Mouse (Mus musculus) ovary, postnatal 10 days (tissue): Measurements from ENCODE around the gene Rtbdn.

Experiments
- DNase-seq: peaks from one replicate; pipeline ENCODE4 v3.0.0; 2022; ENCODE audit warnings: low spot score

Rtbdn gene

DNA sequence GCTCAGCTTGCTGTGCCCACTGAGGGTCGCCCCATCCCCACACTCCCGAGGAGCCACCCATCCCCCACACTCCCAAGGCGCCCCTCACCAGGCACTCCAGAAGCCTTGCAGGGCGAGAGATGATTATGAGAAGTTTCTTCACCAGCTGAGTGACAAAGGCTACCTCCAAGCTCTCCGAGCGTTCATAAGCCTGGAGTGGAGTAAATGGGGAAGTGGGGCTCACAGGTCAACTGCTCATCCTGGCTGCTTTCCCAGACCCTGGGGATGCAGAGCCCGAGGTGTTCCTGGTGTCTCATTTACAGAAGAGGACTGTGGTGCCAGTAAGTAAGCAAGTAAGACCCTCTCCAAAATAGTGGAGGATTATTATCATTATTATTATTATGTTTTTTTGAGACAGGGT lies 21.2 kb upstream of the Rtbdn start:
- DNase-seq, result no peak

DNA sequence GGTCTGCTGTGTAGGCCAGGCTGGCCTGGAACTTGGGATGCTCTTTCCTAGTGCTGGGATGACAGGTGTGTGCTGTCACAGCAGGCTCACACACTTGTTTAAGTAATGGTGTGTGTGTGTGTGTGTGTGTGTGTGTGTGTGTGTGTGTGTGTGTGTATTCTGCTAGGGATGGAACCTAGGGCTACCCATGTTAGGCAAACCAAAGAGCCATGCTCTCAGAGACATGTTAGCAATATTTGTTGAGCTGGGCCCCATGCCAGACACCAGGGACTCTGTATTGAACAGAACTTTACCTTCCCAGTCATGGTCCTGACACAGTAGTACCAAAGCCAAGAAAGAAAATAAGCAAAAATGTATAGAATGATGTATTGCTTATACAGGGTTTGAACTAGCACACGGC lies 19.3 kb upstream of the Rtbdn start:
- DNase-seq, result no peak

DNA sequence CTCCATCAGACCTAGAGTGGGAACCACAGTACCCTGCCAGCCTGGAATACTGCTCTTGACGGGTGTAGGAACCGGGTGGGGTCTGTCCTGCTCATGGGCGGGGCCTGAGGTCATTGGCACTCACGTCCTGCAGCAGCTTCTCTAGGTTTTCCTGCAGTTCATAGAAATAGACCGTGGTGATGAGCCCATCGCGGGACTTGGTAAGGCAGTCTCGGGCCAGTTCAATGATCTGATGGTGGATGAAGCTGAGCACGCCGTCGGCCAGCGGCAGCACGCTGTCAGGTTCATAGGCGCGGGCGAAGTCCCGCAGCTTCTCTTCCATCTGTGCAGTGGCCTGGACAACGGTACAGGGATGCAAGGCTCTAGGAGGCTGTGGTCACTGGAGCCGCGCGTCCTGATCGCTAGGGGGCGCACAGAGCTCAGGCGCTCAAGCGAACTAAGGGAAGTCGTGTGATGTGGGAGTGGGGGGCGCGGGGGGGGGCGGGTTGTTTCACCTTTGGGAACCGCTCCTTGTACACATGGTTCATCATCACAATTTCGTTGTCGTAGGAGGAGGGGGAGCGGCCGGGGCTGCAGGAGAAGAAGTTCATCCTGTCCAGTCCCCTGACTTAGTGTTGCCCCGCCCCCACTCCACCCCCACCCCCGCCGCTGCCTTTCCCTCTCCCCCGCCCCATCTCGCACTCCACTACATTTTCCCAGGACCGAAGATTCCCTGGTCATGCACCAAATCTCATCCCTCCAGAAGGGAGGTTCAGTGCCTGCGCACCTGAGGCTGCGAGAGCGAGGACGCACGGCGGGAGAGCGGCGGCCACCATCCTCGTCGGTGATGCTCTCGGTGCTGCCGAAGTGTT lies 18.1 kb upstream of the Rtbdn start:
- DNase-seq, result no peak

DNA sequence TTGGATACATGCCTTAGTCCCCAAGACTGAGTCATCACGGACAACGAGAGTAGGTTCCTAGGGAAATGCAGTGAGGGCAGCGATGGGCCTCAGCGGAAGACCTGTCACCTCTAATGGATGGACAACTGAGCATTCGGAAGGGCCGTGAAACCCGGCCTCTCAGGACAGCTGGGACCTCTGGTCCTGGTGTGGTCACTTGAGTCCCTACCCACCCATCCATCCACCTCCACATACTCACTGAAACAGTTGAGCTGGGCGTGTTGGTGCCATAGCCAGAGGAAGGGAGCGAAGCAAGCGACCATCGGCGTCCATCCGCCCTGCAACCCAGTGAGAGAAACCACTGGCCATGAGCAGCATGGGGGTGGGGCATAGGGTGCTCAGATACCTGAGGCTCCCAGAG lies 16.2 kb upstream of the Rtbdn start:
- DNase-seq, result no peak

DNA sequence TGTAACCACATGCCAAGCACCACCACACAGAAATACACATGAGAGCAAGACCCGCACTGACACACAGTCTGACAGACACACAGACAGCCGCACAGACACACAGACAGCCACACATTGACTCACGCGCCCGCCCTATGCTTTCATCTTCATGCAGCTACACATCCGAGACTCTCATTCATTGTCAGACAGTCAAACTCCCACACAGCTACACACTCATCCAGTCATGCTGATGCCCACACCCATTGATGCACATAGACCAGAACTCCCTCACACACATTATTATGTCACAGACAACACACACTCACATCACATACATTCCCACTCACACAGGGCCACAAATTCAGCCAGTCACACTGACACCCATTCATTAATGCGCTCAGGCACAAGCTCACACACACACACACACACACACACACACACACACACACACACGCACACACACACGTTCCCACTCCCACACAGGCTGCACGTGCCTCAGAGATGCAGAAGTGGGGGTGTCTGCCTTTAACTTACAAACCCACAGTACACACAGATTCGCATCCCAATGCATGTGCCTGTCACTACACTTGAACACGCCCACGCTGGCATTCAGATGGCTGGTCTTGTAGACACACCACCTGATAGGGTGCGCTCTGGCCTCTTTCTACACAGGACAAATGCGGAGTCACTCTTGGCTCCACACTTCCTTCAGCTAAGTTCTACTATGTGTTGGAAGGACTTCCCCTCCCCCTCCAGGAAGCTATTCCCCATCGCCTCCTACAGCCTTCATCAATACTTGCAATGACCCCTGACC lies 12.8 kb upstream of the Rtbdn start:
- no peak for DNase-seq

DNA sequence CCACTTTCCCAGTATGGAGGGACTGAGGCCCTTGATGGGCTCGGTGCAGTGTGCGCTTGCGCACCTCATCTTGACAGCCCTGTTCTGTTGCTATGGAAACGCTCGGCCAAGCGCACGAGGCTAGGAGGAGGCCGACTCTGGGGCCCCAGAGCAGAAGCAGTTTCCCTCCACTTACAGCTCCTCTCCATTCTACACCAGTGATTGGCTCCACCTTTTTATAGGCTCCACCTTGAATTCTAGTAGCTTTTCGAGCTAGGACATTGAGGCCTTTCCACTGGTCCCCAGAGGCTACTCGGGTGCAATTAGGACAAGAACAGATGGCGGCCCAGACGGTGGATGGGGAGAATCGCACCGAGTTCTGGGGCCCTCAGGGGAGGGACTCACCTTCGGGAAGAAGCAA lies 11.9 kb upstream of the Rtbdn start:
- no peak for DNase-seq

DNA sequence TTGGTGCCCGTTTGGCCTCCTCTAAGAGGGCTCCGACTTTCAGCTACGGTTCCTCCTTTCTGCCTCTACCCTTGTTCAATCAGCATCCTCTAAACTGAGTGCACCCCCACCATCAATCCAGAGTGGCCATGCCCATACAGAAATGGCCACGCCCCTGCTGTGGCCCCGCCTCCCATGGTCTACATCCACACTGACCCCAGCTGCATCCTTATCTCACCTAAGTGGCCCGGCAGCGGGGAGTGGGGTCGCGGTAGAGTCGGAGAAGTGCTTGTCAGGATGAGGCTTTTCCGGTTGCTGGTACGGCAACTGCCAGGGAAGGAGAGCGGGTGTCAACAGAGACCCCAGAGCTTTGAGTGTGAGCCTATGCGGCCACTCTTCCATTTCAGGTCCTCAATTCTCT lies 11.3 kb upstream of the Rtbdn start:
- DNase-seq, result no peak

DNA sequence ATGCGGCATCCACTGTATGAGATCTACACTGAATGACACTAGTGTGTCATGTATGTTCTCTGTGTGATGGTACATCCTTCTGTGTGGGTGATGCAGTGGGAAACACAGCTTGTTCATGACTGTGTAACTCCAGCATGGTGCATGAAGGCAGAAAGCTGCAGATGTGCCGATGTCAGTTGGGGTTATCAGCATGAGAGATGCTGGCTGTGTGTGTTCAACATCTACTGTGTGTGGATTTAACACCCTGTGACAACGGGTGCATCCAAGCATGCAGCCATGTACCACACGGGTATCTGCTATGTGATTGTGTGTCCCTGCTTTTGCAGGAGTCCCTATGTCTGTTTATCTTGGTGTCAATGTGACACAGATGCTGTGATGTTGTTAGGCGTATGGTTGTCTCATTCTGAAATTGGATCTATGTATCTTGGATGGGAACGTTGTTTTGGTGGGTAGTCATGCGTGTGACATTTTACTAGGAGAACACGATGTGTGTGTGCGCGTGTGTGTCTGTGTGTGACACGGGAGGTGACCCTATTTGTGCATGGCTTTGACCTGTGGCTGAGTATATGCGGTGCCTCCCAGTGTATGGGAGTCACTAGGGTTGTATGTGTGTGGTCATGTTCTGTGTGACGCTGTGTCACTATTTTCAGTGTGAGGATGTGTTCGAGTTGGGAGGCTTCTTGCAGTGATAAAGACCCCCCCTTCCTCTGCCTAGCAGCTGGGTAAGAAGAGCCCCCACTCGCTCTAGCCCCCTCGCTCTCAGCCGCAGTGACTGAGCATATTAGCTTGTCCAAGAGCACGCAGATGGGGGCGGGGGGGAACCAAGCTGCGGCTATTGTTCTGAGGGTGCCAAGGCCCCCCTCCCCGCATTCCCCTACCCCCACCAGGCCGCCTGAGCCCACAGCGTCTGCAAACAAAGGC lies 10.5 kb upstream of the Rtbdn start:
- DNase-seq, result no peak

DNA sequence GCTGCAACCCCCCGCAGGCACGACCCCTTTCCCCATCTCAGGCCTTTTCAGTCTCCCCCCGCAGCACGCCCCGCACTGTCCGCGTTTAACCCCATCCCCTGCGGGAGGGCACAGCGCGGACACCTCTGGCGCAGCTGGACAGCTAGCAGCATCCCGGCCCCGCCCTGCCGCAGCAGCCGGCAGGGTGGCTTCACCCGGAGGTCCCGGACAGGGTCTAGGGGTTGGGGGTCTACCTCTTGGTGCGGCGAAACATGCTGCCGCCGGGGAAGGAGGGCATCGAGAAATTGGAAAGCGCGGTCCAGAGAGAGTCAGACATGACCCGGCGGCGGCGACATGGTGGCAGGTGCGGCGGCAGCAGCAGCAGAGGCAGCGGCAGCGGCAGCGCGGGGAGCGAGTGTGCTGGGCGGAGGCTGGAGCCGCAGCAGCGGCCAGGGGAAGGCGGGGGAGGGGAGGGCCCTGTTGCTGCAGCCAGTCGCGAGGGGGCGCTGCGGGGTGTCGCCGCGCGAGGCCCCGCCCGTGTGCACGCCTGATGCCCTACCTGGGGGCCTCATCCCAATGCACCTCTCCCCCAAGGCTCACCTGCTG lies 9.7 kb upstream of the Rtbdn start, which contains the start of gene Mast1:
Gene Mast1 (minus strand): TSS at position 398 of the 585 bp plus-strand sequence.
- DNase-seq, result no peak

DNA sequence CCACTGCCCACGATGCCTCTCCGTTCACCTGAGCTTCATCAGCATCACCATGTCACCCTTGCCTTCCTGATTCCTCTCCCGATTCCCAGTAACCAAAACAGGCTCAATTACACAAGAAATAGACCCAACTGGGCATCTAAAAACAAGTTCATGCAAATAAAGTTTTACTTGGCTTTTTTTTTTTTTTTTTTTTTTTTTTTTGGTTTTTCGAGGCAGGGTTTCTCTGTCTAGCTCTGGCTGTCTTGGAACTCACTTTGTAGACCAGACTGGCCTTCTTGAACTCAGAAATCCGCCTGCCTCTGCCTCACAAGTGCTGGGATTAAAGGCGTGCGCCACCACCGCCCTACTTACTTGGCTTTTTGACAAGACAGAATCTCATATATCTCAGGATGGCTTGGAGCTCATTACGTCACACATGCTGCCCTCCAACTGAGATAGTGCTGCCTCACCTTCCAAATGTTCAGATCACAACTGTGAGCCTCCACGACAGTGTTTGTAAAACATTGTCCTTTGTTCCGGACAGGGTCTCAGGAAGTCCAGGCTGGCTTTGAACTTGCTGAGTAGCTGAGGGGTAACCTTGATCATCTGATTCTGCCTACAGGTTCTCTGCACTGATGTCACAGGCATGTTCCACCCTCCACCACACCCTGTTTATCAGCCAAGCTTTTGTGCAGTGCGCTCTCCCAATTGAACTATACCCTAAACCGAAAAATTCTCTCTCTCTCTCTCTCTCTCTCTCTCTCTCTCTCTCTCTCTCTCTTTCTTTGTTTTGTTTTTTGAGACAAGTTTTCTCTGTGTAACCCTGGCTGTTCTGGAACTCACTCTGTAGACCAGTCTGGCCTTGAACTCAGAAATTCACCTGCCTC lies 8.9 kb upstream of the Rtbdn start:
- DNase-seq, result no peak

DNA sequence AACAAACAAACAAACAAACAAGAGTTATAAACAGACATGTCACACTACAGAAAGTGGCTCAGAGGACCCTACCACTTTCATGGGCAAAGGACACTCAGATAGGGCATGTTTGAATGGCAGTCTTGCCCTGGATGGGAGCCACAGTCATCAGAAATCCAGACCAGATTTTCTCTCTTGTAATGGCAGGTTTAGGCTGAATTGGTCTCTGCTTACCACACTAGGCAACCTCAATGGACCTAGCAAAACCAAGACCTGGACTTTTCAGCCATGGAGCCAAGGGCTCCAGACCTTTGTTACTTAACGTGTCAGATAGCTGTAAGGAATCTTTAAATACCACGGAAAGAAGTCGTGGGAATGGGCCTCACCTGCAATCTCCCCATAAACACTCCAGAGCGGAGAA lies 3.1 kb upstream of the Rtbdn start:
- no peak for DNase-seq

DNA sequence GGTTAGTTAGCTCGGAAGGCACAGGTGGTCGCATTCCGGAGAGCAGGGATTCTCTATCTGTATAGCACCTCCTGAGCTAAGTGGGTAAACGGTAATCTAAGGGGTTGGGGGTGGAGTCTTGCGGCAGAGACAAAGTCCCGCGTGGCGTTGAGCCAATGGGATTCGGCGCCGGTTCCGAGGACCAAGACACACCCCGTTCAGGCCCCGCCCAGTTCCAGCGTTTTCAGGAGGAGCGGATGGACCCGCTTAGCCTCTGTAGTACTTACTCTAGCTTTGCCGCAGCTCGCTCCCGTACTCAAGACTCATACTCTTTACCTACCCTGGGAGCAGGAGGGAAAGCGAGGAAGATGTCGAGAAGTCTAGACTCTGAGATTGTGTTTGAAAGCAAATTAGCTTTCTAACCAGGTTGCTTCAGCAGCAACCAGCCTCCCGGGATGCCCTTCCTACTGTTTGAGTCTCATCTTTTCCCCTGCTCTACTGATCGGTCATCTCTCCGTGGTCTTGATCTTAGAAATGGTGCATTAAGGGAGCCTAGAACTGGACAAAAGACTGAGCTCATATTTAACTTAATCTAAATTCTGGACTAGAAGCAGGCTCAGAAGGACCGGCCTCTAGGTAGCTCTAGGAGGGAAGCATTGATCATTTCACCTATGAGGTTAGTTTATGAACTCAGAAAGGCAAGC lies 2.2 kb upstream of the Rtbdn start:
- no peak for DNase-seq

DNA sequence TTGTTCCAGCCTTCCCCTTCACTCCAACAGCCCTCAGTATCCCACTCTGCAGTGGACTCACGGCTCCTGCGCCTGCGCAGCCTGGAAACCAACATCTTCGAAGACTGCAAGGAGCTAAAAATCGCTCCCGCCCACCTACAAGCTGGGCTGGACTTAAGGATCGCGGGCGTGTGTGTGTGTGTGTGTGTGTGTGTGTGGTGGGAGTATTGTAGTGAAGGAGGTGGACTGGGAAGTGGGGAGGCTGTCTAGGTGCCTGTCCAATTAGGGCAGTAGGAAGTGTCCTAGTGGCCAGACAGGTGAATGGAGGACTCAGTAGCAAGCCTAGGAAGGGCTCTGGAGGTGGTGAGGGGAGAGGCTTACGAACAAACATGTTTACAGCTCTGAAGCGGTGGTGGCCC lies 1.6 kb upstream of the Rtbdn start:
- no peak for DNase-seq

DNA sequence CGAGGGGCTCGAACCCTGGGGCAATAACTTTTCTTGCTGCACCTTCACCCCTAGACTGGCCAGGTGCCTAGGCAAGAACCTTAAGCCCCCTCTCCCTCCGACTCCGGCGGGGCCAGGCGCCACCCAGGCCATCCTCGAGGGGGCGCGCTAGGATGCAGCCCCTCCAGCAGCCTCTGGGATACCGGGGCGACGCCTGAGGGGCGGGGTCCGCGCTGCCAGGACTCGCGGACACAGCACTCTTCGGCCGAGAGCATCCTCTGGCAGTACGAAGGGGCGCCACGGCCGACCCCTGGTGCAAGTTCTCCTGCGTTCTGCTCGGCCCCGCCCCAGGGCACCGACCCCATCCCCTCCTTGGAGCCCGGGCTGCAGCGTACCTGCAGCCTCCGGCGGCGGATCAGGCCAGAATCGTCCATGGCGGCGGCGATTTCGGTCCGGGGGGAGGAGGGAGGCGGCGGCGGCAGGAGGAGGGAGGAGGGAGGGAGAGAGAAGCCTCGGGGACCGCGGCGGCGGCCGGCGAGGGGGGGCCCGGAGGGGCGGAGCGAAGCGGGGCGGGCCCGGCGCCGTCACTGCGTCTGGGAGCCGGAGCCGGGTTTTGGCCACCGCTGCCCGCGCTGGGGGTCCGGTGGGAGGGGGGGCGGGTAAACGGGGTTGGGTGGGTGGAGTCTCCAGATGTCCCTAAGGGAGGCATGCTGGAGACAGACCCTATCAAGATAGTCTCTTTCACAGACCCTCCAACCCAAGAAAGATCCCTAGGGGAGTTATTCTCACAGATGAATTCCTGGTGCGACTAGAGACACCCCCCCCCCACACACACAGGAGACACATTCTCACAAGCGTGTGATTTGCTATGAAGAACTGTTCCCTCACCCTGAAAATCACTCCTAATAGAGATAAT lies 911 bp upstream of the Rtbdn start:
- DNase-seq, result no peak

DNA sequence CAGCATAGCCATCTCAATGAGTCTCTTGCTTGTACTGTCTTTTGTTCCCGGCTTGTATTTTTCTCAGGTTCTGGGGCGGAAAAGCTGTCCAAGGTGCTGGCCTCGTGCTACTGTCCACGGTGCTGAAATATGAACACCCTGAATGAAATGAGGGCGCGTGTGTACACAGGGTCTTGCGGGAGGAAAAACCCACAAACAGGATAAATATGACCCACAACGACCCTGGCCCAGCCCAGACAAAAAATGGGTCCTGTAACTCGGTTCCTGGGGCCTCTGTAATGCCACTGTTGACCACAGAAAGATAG lies 402 bp downstream of the Rtbdn start:
- DNase-seq, result no peak

DNA sequence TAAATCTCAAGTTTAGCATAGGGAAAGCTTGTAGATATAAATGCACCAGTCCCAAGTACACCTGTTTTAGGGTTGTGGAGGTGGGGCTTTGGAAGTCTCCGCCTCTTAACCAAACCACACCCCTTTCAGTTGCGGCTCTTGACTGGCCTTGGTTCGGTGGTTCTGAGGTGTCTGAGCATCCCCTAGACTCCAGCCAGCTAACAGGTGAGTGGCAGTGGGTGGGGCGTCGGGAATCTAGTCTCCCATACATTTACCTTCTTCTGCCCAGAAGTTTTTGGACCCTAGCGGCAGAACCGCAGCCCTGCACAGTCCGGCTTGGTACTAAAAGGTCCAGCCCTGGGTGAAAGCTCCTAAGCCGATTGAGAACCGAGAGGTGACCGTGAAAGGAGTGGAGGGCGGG lies 3.0 kb downstream of the Rtbdn start:
- DNase-seq, result no peak

DNA sequence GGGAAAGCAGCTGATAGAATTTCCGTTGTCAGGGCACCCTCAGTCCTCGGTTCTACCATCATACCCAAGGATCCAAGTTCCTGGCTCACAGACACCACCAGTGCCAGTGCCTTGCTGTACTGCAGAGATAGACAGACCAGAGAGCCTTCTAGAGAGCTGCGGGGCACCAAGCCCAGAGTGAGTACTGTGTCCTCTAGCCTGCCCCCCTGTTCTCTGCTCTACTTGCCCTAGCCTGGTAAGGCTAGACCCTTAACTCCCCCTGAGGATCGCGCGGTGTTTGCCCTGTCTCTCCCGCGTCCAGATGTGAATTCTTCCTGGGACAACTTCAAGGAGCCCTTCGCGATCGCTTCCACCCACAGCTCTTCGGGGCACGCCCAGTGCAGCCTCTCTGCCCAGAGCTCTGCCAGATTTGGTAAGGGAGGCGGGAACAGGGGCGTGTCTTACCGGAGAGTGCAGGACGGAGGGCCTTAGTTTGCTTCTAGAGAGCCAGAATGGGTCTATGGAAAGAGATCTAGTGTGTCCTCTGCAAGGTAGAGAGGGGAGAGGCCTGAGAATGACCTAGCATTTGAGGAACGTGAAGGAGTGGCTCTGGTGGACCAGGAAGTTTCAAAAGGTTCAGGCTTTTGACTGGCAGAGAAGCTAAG lies 5.9 kb downstream of the Rtbdn start:
- no peak for DNase-seq

DNA sequence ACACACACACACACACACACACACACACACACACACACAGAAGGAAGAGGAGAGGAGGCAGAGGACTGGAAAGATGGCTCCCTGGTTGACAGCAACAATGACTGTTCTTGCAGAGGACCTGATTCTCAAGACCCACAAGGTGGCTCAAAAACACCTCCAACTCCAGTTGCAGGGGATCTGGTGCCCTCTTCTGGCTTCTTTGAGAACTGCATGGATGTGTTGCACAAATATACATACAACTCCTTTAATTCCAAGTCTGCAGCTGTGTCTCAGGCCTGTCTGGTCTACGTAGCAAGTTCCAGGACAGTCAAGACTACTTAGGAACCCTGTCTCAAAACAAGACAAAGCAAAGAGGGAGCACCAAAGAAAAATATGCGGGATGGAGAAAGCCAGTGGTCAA lies 10.0 kb downstream of the Rtbdn start:
- DNase-seq, result no peak

DNA sequence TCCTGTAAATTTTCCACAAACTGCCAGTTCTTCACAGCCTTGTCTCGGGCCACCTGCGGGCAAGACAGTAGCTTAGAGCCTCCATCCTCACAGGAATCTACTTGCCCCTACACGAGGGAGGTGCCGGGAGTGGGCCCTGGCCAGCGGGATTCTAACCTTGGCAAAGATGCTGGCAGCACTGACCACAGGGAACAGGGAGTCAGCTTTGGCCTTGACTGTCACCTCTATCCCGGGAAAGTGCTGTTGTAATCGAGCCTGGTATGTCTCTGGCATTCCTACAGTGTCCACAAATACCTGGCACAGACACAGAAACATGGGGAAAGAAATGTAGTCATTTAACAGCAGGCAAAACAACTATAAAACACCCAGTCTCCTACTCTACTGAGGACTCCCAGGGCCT lies 13.0 kb downstream of the Rtbdn start:
- DNase-seq, result no peak
